ENCODE assay signal across 13 mouse cellular contexts in the genomic region with DNA sequence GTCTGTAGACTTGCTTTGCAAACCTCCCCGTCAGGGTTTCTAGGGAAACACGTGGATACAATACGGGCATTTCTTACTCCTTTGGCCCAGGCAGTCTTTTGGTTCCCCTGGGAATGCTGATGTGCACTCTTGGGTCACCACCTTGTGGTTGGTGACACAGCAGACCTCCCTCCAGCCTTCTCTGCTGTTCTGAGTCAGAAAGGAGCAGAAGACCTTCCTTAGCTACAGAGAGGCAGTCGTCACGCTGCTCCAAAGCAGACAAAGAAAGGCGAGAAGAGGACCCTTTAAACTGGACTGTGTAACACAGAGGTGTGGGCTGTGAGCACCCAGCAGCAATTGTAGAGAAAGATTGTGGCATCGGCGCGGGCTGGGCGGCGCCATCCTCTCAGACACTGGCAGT. TPM values are rescaled to one million over a fixed set of nuclear protein-coding genes. Genes with fewer than 3 reads are reported as not detected.
A peak's percentile ranks its signal among the peaks of the same experiment; 100 is the strongest.
DNase-seq lines count a peak whose midpoint lies in the region; ATAC-seq and TF ChIP-seq lines count a peak whose summit lies in the region.
"Had no signal": no experiment of that assay in that cellular context is flagged by ENCODE, and none has a peak within 500 bp of the region (broad histone marks: within the 10 kb centered on the region; RNA-seq: fewer than 3 reads in every experiment).

No protein-coding gene starts in this region.

- H3K36me3 ChIP-seq in heart, postnatal 0 days (replicated peaks; ENCODE audit: control insufficient read depth, insufficient read depth, low read length): no peaks in the 10 kb centered on the region
- no peaks in the 10 kb centered on the region for H3K36me3 ChIP-seq in midbrain, postnatal 0 days (ENCODE audit: insufficient read depth, low read length)
- no peaks in the 10 kb centered on the region for H3K36me3 ChIP-seq in intestine, embryonic 15.5 days

- H3K9ac ChIP-seq in heart, postnatal 0 days (replicated peaks; ENCODE audit: low read depth, low read length): no peak overlapping the region
- no peak overlapping the region for H3K9ac ChIP-seq in midbrain, postnatal 0 days (replicated peaks; ENCODE audit: low read length, poor library complexity, severe bottlenecking)
- no peak overlapping the region for H3K9ac ChIP-seq in intestine, embryonic 15.5 days

- no peak for DNase-seq in layer of hippocampus, adult 2 months (ENCODE audit: low spot score in 2 of 2)
- DNase-seq in layer of hippocampus, postnatal 10 days (ENCODE audit: low spot score in 2 of 2): no peak
- peak; percentile 16 for DNase-seq in R1 (ENCODE audit: low read depth, low spot score)
- no peak for DNase-seq in heart, postnatal 0 days (ENCODE audit: low spot score)
- peak; percentile 67 for DNase-seq in midbrain, postnatal 0 days (ENCODE audit: low spot score)
- no peak for DNase-seq in gastrocnemius, adult 18-20 months (ENCODE audit: low spot score)
- DNase-seq in cerebellum, adult 11-12 months: no peak
- DNase-seq: kidney, adult 18-20 months; liver had no signal

- 30% methylated on average over 11 of the region's 11 CpGs for WGBS in heart, postnatal 0 days
- WGBS in midbrain, postnatal 0 days: 11% methylated on average over 11 of the region's 11 CpGs
- 55% methylated on average over 11 of the region's 11 CpGs for WGBS in intestine, embryonic 15.5 days

- TF ChIP-seq CTCF in layer of hippocampus, adult 2 months (conservative IDR thresholded peaks at IDR 0.05): peak; percentile 27; the same call in 1 of the 2 replicates
- TF ChIP-seq CTCF in heart, postnatal 0 days (IDR thresholded peaks at IDR 0.05; ENCODE audit: low read depth): no peak
- TF ChIP-seq CTCF in midbrain, postnatal 0 days (IDR thresholded peaks at IDR 0.05): peak; percentile 30

- H3K4me3 ChIP-seq in layer of hippocampus, adult 2 months: peak overlapping the region; percentile 22
- no peak overlapping the region for H3K4me3 ChIP-seq in heart, postnatal 0 days (ENCODE audit: low read depth, low read length)
- H3K4me3 ChIP-seq in midbrain, postnatal 0 days (ENCODE audit: low read depth, low read length): no peak overlapping the region
- no peak overlapping the region for H3K4me3 ChIP-seq in intestine, embryonic 15.5 days (replicated peaks)
- H3K4me3 ChIP-seq: erythroblast, embryonic 14.5 days had no signal

- peak overlapping the region; percentile 88 for H3K27ac ChIP-seq in layer of hippocampus, adult 2 months
- peak overlapping the region; percentile 33; the same call in 1 of the 2 replicates for H3K27ac ChIP-seq in heart, postnatal 0 days (ENCODE audit: low read depth)
- peak overlapping the region; percentile 91 for H3K27ac ChIP-seq in midbrain, postnatal 0 days (ENCODE audit: low read depth, low read length)
- H3K27ac ChIP-seq in intestine, embryonic 15.5 days: no peak overlapping the region

- no peak overlapping the region for H3K4me2 ChIP-seq in heart, postnatal 0 days (ENCODE audit: low read depth, low read length)
- H3K4me2 ChIP-seq in midbrain, postnatal 0 days (ENCODE audit: low read depth, low read length, poor library complexity, severe bottlenecking): no peak overlapping the region
- no peak overlapping the region for H3K4me2 ChIP-seq in intestine, embryonic 15.5 days (replicated peaks)

- H3K27me3 ChIP-seq in heart, postnatal 0 days (ENCODE audit: control insufficient read depth, insufficient read depth, low read length): no peaks in the 10 kb centered on the region
- no peaks in the 10 kb centered on the region for H3K27me3 ChIP-seq in midbrain, postnatal 0 days (ENCODE audit: insufficient read depth, low read length)
- no peaks in the 10 kb centered on the region for H3K27me3 ChIP-seq in intestine, embryonic 15.5 days (replicated peaks)

- ATAC-seq in heart, postnatal 0 days (ENCODE audit: insufficient read depth, low read depth): no peak
- ATAC-seq in midbrain, postnatal 0 days (ENCODE audit: low FRiP score): peak; percentile 65; the same call in 1 of the 2 replicates
- ATAC-seq in intestine, embryonic 15.5 days: no peak

- peaks cover 18% of the 10 kb centered on the region; the same call in 1 of the 2 replicates for H3K4me1 ChIP-seq in heart, postnatal 0 days (ENCODE audit: control insufficient read depth, insufficient read depth)
- peaks cover 10% of the 10 kb centered on the region for H3K4me1 ChIP-seq in midbrain, postnatal 0 days (ENCODE audit: insufficient read depth, low read length)
- no peaks in the 10 kb centered on the region; the same call in 1 of the 2 replicates for H3K4me1 ChIP-seq in intestine, embryonic 15.5 days (replicated peaks)

- TF ChIP-seq EP300 in heart, postnatal 0 days (IDR thresholded peaks at IDR 0.05; ENCODE audit: low read depth): no peak

- no peaks in the 10 kb centered on the region for H3K9me3 ChIP-seq in heart, postnatal 0 days (replicated peaks; ENCODE audit: control insufficient read depth, low read length)
- no peaks in the 10 kb centered on the region for H3K9me3 ChIP-seq in midbrain, postnatal 0 days (ENCODE audit: low read length)
- H3K9me3 ChIP-seq in intestine, embryonic 15.5 days: no peaks in the 10 kb centered on the region

RNA-seq across cellular contexts. Expression of gene Cipc, which starts 5.7 kb away (rescaled TPM):
- total RNA-seq in layer of hippocampus, adult 2 months (2021): 10 to 100 TPM; 73.4 to 83.6 TPM
- total RNA-seq in layer of hippocampus, postnatal 10 days (2021): 10 to 100 TPM; 55.2 to 58.1 TPM
- 26.2 and 41.6 TPM in 2 replicates for total RNA-seq in heart, postnatal 0 days (2014; rRNA removed; ENCODE audit: low replicate concordance)
- 18.7 and 20.9 TPM in 2 replicates for polyA plus RNA-seq in heart, postnatal 0 days (2015; fragmentation: Nextera tagmentation; extraction: Ambion mirVana)
- total RNA-seq in midbrain, postnatal 0 days (2014; rRNA removed): 65.7 and 77.5 TPM in 2 replicates
- polyA plus RNA-seq in midbrain, postnatal 0 days (2015; fragmentation: Nextera tagmentation; extraction: Ambion mirVana): 34.6 and 37.6 TPM in 2 replicates
- 10 to 100 TPM; 30.9 to 34.6 TPM for total RNA-seq in gastrocnemius, adult 18-20 months (2021)
- 10.6 TPM in 2 replicates for polyA plus RNA-seq in intestine, embryonic 15.5 days (2015; fragmentation: Nextera tagmentation; extraction: Ambion mirVana)

RNA-seq across cellular contexts. Expression of gene Zdhhc22, which starts 49.1 kb away (rescaled TPM):
- total RNA-seq in layer of hippocampus, adult 2 months (2021): 1 to 10 TPM; 8.6 to 9.0 TPM
- 10 to 100 TPM; 14.0 to 16.8 TPM for total RNA-seq in layer of hippocampus, postnatal 10 days (2021)
- total RNA-seq in heart, postnatal 0 days (2014; rRNA removed; ENCODE audit: low replicate concordance): not detected in 2 replicates
- polyA plus RNA-seq in heart, postnatal 0 days (2015; fragmentation: Nextera tagmentation; extraction: Ambion mirVana): 0.05 TPM in 1 of 2 replicates, not detected in the other
- total RNA-seq in midbrain, postnatal 0 days (2014; rRNA removed): 19.4 and 21.9 TPM in 2 replicates
- 30.9 and 32.2 TPM in 2 replicates for polyA plus RNA-seq in midbrain, postnatal 0 days (2015; fragmentation: Nextera tagmentation; extraction: Ambion mirVana)
- not detected for total RNA-seq in gastrocnemius, adult 18-20 months (2021)
- polyA plus RNA-seq in intestine, embryonic 15.5 days (2015; fragmentation: Nextera tagmentation; extraction: Ambion mirVana): 0.06 and 0.34 TPM in 2 replicates
- total RNA-seq: MEL; neutrophil, adult 5-6 weeks had no signal
- polyA plus RNA-seq: erythroblast, embryonic 14.5 days had no signal

RNA-seq across cellular contexts. Expression of gene Irf2bpl, which starts 56.6 kb away (rescaled TPM):
- total RNA-seq in layer of hippocampus, adult 2 months (2021): 10 to 100 TPM; 69.8 to 70.2 TPM
- total RNA-seq in layer of hippocampus, postnatal 10 days (2021): 10 to 100 TPM; 77.9 to 81.5 TPM
- 74.0 and 88.5 TPM in 2 replicates for total RNA-seq in heart, postnatal 0 days (2014; rRNA removed; ENCODE audit: low replicate concordance)
- polyA plus RNA-seq in heart, postnatal 0 days (2015; fragmentation: Nextera tagmentation; extraction: Ambion mirVana): 26.4 and 30.0 TPM in 2 replicates
- 171 and 191 TPM in 2 replicates for total RNA-seq in midbrain, postnatal 0 days (2014; rRNA removed)
- 74.2 and 86.2 TPM in 2 replicates for polyA plus RNA-seq in midbrain, postnatal 0 days (2015; fragmentation: Nextera tagmentation; extraction: Ambion mirVana)
- total RNA-seq in gastrocnemius, adult 18-20 months (2021): 10 to 100 TPM; 20.3 to 24.8 TPM
- polyA plus RNA-seq in intestine, embryonic 15.5 days (2015; fragmentation: Nextera tagmentation; extraction: Ambion mirVana): 19.6 and 22.4 TPM in 2 replicates

Comparison
In these comparisons a context has a peak if more than half of its experiments do, and no peak if none do; other contexts are left out.
1. DNase-seq: peak in R1 (single experiment) and midbrain, postnatal 0 days (single experiment); none in layer of hippocampus, adult 2 months (0 of 2), layer of hippocampus, postnatal 10 days (0 of 2), heart, postnatal 0 days (single experiment), gastrocnemius, adult 18-20 months (single experiment) and cerebellum, adult 11-12 months (single experiment).